Mouse (Mus musculus): ENCODE data around the gene Krt24. TPM values are rescaled to one million over a fixed set of nuclear protein-coding genes. Genes with fewer than 3 reads are reported as not detected.
"Not testable (repeated sequence)": the region's sequence is repeated elsewhere in the genome, so short reads cannot be mapped to it uniquely, and the experiment has no call there.

The Krt24 gene
- total and polyA plus RNA-seq, 3 experiments = not detected

DNA sequence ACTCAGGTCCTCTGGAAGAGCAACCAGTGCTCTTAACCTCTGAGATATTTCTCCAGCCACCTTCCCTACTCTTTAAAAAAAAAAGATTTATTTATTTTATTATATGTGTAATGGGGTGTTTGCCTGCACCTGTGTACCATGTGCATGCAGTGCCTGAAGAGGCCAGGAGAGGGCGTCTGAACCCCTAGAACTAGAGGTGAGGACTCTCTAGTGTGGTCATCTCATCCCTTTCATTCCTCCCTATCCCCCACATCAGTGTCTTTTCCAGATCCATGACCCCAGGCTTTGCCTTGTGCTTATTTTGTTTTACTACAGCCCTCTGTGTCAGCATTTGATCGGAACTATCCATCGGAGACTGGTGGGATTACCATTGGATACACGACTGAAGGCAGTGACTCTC, 35.9 kb downstream of the Krt24 start:
- Histone ChIP-seq H3K27me3 (ENCODE audit: control insufficient read depth in 1 of 2, insufficient read depth in 2 of 2, low read length in 2 of 2) (peaks cover 0 to 11% of the 10 kb centered on the region in 2 experiments), H3K36me3 (ENCODE audit: control insufficient read depth in 1 of 2, insufficient read depth in 2 of 2, low read length in 2 of 2) (no peaks in the 10 kb centered on the region), H3K4me1 (ENCODE audit: control insufficient read depth in 1 of 2, insufficient read depth in 2 of 2, low read length in 2 of 2) (no peaks in the 10 kb centered on the region), H3K9me3 (replicated peaks; ENCODE audit: insufficient read depth, low read length) (no peaks in the 10 kb centered on the region), H3K4me3 (ENCODE audit: control insufficient read depth in 1 of 2, insufficient read depth in 1 of 2, low read depth in 2 of 2, low read length in 2 of 2) (no peak overlapping the region), H3K27ac (ENCODE audit: control insufficient read depth, low read depth, low read length) (no peak overlapping the region), H3K9ac (ENCODE audit: control insufficient read depth, low read depth, low read length, poor library complexity, severe bottlenecking) (no peak overlapping the region), H3K79me2 (ENCODE audit: control insufficient read depth, insufficient read depth, low read length, poor library complexity) (no peaks in the 10 kb centered on the region)
- peak; percentile 43 for DNase-seq (ENCODE audit: low read depth, low spot score)
- 0 out of 2 replicates have a peak, but pooled peaks have one; percentile 22 for TF ChIP-seq MYC (IDR thresholded peaks at IDR 0.05; ENCODE audit: low read depth, low read length)
- peak; percentile 67 to 76 (median 74) for TF ChIP-seq CTCF (IDR thresholded peaks at IDR 0.05 in 2 of 3, conservative IDR thresholded peaks at IDR 0.05 in 1 of 3; ENCODE audit: control insufficient read depth in 1 of 3, insufficient read depth in 1 of 3, low read depth in 2 of 3, low read length in 3 of 3, poor library complexity in 1 of 3, severe bottlenecking in 1 of 3)
- TF ChIP-seq BHLHE40 (IDR thresholded peaks at IDR 0.05; ENCODE audit: borderline replicate concordance, low read depth, low read length) = no peak
- TF ChIP-seq RAD21 (IDR thresholded peaks at IDR 0.05; ENCODE audit: low read depth, low read length) = peak; percentile 35
- TF ChIP-seq SMC3 (IDR thresholded peaks at IDR 0.05; ENCODE audit: low read depth, low read length) = peak; percentile 52
- TF ChIP-seq CHD2 (IDR thresholded peaks at IDR 0.05; ENCODE audit: low read length) = no peak
- TF ChIP-seq POLR2AphosphoS5 (IDR thresholded peaks at IDR 0.05; ENCODE audit: borderline replicate concordance, low read depth, low read length) = no peak

DNA sequence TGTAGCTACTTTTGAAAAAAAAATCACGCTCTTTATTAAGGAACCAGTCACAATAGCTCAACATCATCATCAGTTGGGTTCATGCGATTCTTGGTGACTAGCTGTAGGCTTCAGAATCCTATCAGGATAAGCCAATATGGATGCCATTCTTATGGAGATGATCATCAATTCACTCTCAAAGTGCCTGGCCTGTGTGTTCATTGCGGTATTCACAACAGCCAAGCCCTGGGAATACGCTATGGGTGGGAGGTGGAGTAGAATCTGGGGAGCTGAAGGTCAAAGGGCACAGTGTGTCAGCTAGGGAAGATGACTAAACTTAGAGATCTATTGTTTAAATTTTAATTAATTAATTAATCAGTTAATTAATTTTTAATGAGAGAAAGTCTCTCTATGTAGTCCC, 37.1 kb downstream of the Krt24 start:
- no peak for DNase-seq (ENCODE audit: low read depth, low spot score)
- no peaks in the 10 kb centered on the region for H3K4me1 ChIP-seq (ENCODE audit: control insufficient read depth in 1 of 2, insufficient read depth in 2 of 2, low read length in 2 of 2)
- no peaks in the 10 kb centered on the region for H3K9me3 ChIP-seq (replicated peaks; ENCODE audit: insufficient read depth, low read length)
- H3K27me3 ChIP-seq (ENCODE audit: control insufficient read depth in 1 of 2, insufficient read depth in 2 of 2, low read length in 2 of 2) = peaks cover 0 to 14% of the 10 kb centered on the region in 2 experiments
- no peak overlapping the region for H3K9ac ChIP-seq (ENCODE audit: control insufficient read depth, low read depth, low read length, poor library complexity, severe bottlenecking)
- no peaks in the 10 kb centered on the region for H3K36me3 ChIP-seq (ENCODE audit: control insufficient read depth in 1 of 2, insufficient read depth in 2 of 2, low read length in 2 of 2)
- H3K79me2 ChIP-seq (ENCODE audit: control insufficient read depth, insufficient read depth, low read length, poor library complexity) = no peaks in the 10 kb centered on the region
- no peak overlapping the region for H3K4me3 ChIP-seq (ENCODE audit: control insufficient read depth in 1 of 2, insufficient read depth in 1 of 2, low read depth in 2 of 2, low read length in 2 of 2)
- TF ChIP-seq RCOR1 (IDR thresholded peaks at IDR 0.05; ENCODE audit: low read depth, low read length) = no peak
- no peak for TF ChIP-seq GATA1 (IDR thresholded peaks at IDR 0.05; ENCODE audit: low read depth, low read length)
- TF ChIP-seq SMC3 (IDR thresholded peaks at IDR 0.05; ENCODE audit: low read depth, low read length) = no peak
- no peak for TF ChIP-seq MAX (IDR thresholded peaks at IDR 0.05; ENCODE audit: low read length)
- no peak for TF ChIP-seq RAD21 (IDR thresholded peaks at IDR 0.05; ENCODE audit: low read depth, low read length)
- no peak overlapping the region for H3K27ac ChIP-seq (ENCODE audit: control insufficient read depth, low read depth, low read length)

DNA sequence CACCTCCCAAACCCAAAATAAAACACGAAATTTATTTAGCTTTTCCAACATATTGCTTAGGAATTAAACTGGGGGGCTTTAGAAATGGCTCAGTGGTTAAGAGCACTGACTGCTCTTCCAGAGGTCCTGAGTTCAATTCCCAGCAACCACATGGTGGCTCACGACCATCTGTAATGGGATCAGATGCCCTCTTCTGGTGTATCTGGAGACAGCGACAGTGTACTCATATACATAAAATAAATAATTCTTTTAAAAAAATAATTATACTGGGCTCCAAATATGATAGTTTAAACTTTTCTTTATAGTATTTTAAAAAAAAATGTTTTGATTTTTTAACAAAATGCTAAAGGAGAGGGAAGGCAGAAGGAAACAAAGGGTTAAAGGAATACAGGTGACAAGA, 40.5 kb downstream of the Krt24 start:
- H3K4me3 ChIP-seq (ENCODE audit: control insufficient read depth in 1 of 2, insufficient read depth in 1 of 2, low read depth in 2 of 2, low read length in 2 of 2); H3K79me2 ChIP-seq (ENCODE audit: control insufficient read depth, insufficient read depth, low read length, poor library complexity); H3K9ac ChIP-seq (ENCODE audit: control insufficient read depth, low read depth, low read length, poor library complexity, severe bottlenecking); DNase-seq (ENCODE audit: low read depth, low spot score); H3K36me3 ChIP-seq (ENCODE audit: control insufficient read depth in 1 of 2, insufficient read depth in 2 of 2, low read length in 2 of 2); H3K4me1 ChIP-seq (ENCODE audit: control insufficient read depth in 1 of 2, insufficient read depth in 2 of 2, low read length in 2 of 2); H3K9me3 ChIP-seq (replicated peaks; ENCODE audit: insufficient read depth, low read length); H3K27ac ChIP-seq (ENCODE audit: control insufficient read depth, low read depth, low read length): not testable (repeated sequence)
- peaks cover 3 to 19% of the 10 kb centered on the region in 2 experiments for H3K27me3 ChIP-seq (ENCODE audit: control insufficient read depth in 1 of 2, insufficient read depth in 2 of 2, low read length in 2 of 2)
- TF ChIP-seq SMC3 (IDR thresholded peaks at IDR 0.05; ENCODE audit: low read depth, low read length) = peak; percentile 34
- TF ChIP-seq RAD21 (IDR thresholded peaks at IDR 0.05; ENCODE audit: low read depth, low read length) = peak; percentile 12; the same call in 1 of the 2 replicates
- TF ChIP-seq CTCF (IDR thresholded peaks at IDR 0.05 in 2 of 3, conservative IDR thresholded peaks at IDR 0.05 in 1 of 3; ENCODE audit: control insufficient read depth in 1 of 3, insufficient read depth in 1 of 3, low read depth in 2 of 3, low read length in 3 of 3, poor library complexity in 1 of 3, severe bottlenecking in 1 of 3) = peak in 1 of 3 experiments; percentile 25; a peak in 2 of 6 replicates
